Mouse (Mus musculus) stomach, embryonic 14.5 days (tissue): ENCODE results near the gene Anxa6. TPM values are rescaled to one million over a fixed set of nuclear protein-coding genes. Genes with fewer than 3 reads are reported as not detected.

Source experiments
- ATAC-seq: fragments of 200-750 bp; cut with Nextera tagmentation; 2 replicates; pipeline ENCODE4 v1.8.0; 2017; ENCODE audit warnings: low read depth, moderate TSS enrichment; ENCODE audit not compliant: insufficient number of reproducible peaks, insufficient read depth, low FRiP score
- H3K27ac ChIP-seq: fragments of 300-500 bp; sonication (generic); 2 replicates; pipeline ENCODE4 v1.5.1; 2014; ENCODE audit warnings: mild to moderate bottlenecking, low read length, moderate library complexity, mixed read lengths
- H3K27me3 ChIP-seq: fragments of 300-500 bp; sonication (generic); 2 replicates; pipeline ENCODE4 v1.6.1; 2014; ENCODE audit warnings: low read length, control low read depth, mixed read lengths; ENCODE audit not compliant: control insufficient read depth, insufficient read depth
- H3K36me3 ChIP-seq: fragments of 300-500 bp; sonication (generic); 2 replicates; pipeline ENCODE4 v1.6.1; 2014; ENCODE audit warnings: mild to moderate bottlenecking, control low read depth, low read length, moderate library complexity, mixed read lengths; ENCODE audit not compliant: control insufficient read depth, insufficient read depth
- H3K4me1 ChIP-seq: fragments of 300-500 bp; sonication (generic); 2 replicates; pipeline ENCODE4 v1.6.1; 2014; ENCODE audit warnings: low read length, control low read depth, mixed read lengths; ENCODE audit not compliant: control insufficient read depth, insufficient read depth
- H3K4me2 ChIP-seq: fragments of 300-500 bp; sonication (generic); replicated peaks from 2 replicates; pipeline ENCODE4 v1.6.1; 2014; ENCODE audit warnings: low read depth, low read length, control low read depth
- H3K4me3 ChIP-seq: fragments of 300-500 bp; sonication (generic); 2 replicates; pipeline ENCODE4 v1.5.1; 2014; ENCODE audit warnings: low read depth, low read length, control low read depth
- H3K9ac ChIP-seq: fragments of 300-500 bp; sonication (generic); replicated peaks from 2 replicates; pipeline ENCODE4 v1.6.1; 2014; ENCODE audit warnings: low read depth, mild to moderate bottlenecking, control low read depth, low read length, moderate library complexity, mixed read lengths
- H3K9me3 ChIP-seq: fragments of 300-500 bp; sonication (generic); 2 replicates; pipeline ENCODE4 v1.6.1; 2016; ENCODE audit warnings: low read depth, low read length, control low read depth; ENCODE audit not compliant: control insufficient read depth
- WGBS: fragments of 180-500 bp; shearing (Covaris S2); extraction: QIAGEN DNeasy Blood & Tissue Kit; methylation state at CpG from one replicate; pipeline ENCODE4 v1.1.7; 2014; 5-methylcytosine and 5-hydroxymethylcytosine counted together
- polyA plus RNA-seq: library from polyadenylated mRNA; unstranded; fragments of >200 nt; fragmentation: Nextera tagmentation; extraction: Ambion mirVana; gene quantifications from 2 replicates; pipeline ENCODE4 v1.2.1, GENCODE M21; 2014

The Anxa6 gene
- polyA plus RNA-seq, 1 experiment from 2014 or later, result 400 TPM

GRCm38 (mm10) chr11:55016758-55017157 lies 16.5 kb downstream of the Anxa6 start:
- no peaks in the 10 kb centered on the region for H3K27me3 ChIP-seq
- H3K36me3 ChIP-seq, result peaks cover 57% of the 10 kb centered on the region
- no peak overlapping the region for H3K4me3 ChIP-seq
- peaks cover 20% of the 10 kb centered on the region for H3K4me1 ChIP-seq
- H3K27ac ChIP-seq, result no peak overlapping the region
- no peak overlapping the region for H3K9ac ChIP-seq
- 90% methylated on average over 1 of the region's 1 CpGs for WGBS
- ATAC-seq, result no peak
- H3K4me2 ChIP-seq, result no peak overlapping the region
- no peaks in the 10 kb centered on the region for H3K9me3 ChIP-seq

GRCm38 (mm10) chr11:55015831-55016241 lies 17.4 kb downstream of the Anxa6 start:
- ATAC-seq, result no peak
- no peaks in the 10 kb centered on the region for H3K27me3 ChIP-seq
- peaks cover 14% of the 10 kb centered on the region for H3K4me1 ChIP-seq
- H3K9me3 ChIP-seq, result no peaks in the 10 kb centered on the region
- H3K9ac ChIP-seq, result no peak overlapping the region
- no peak overlapping the region for H3K4me3 ChIP-seq
- no peak overlapping the region for H3K4me2 ChIP-seq
- H3K27ac ChIP-seq, result no peak overlapping the region
- H3K36me3 ChIP-seq, result peaks cover 61% of the 10 kb centered on the region
- WGBS, result 70% methylated on average over 9 of the region's 9 CpGs

- H3K36me3 ChIP-seq, result peaks cover 61% of the 10 kb centered on the region
- H3K9ac ChIP-seq, result no peak overlapping the region
- ATAC-seq, result no peak
- peaks cover 13% of the 10 kb centered on the region for H3K4me1 ChIP-seq
- H3K27me3 ChIP-seq, result no peaks in the 10 kb centered on the region
- no peak overlapping the region for H3K4me3 ChIP-seq
- WGBS, result 81% methylated on average over 3 of the region's 3 CpGs
- no peak overlapping the region for H3K27ac ChIP-seq
- H3K9me3 ChIP-seq, result no peaks in the 10 kb centered on the region
- H3K4me2 ChIP-seq, result no peak overlapping the region
These were observed 18.0 kb downstream of the Anxa6 start for GRCm38 (mm10) chr11:55015264-55015663.

DNA sequence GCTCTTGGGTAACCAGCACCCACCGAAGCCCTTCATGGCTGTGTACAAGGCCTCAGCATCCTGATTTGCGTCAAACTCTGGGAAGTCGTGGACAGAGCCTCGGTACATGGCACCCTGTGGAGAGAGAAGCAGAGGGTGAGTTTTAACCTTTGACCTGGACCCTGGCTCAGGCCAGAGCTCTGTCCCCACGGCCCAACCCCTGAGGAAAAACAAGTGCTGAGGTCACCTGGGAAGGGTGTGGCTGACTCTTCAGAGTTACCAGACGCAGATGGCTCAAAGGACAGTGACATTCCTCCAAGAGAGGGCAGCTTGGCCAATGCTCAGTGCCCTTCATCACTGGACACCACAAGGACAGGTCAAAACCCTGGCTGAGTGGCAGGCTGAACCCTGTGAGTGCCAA lies 19.4 kb downstream of the Anxa6 start:
- Histone ChIP-seq H3K27me3 (no peaks in the 10 kb centered on the region), H3K36me3 (peaks cover 65% of the 10 kb centered on the region)
- no peak for ATAC-seq

DNA sequence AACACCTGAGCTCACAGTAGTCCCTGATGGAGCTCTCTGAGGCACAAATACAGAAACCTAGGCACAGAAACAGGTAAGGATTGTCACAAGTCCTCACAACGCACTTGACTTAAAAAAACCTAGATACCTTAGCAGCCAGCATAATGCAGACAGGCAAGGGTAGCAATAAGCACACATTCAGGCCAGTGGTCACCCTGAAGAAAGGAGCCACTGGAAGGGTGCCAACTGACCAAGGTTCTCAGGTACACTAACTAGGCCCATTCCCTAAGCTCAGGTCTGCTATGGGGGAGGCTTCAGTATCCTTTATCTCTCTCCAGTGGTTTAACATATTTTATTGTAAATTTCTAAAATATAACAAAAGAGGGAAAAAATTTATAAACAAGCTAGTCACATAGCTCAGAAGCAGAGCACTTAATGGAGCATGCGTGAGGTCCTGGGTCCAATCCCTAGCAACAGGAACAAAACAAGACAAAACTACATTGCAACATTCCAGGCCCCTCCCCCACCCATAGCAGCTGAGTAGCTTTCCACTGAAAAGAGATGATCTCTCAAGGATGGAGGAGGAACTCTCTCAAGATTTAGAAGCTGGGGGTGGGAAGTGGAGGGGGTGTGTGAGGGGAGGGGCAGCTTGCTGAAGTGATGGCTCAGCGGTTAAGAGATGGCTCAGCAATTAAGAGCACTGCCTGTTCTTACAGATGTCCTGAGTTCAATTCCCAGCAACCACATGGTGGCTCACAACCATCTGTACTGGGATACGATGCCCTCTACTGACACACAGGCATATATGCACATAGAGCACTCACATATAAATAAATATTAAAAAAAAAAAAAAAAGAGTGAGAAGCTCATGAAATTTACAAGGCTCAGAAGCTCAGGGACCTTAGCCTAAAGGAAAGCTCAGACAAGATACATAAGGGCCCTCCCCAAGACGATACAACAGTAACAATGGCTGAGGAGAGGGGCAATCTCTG lies 20.4 kb downstream of the Anxa6 start:
- no peak overlapping the region for H3K4me3 ChIP-seq
- peaks cover 65% of the 10 kb centered on the region for H3K36me3 ChIP-seq
- no peaks in the 10 kb centered on the region for H3K9me3 ChIP-seq
- no peaks in the 10 kb centered on the region for H3K27me3 ChIP-seq
- 76% methylated on average over 5 of the region's 5 CpGs for WGBS
- no peak overlapping the region for H3K27ac ChIP-seq
- no peak overlapping the region for H3K9ac ChIP-seq
- no peak for ATAC-seq
- 0 out of 2 replicates have a peak, but pooled peaks cover 2% of the 10 kb centered on the region for H3K4me1 ChIP-seq
- no peak overlapping the region for H3K4me2 ChIP-seq

More for the DNA sequence above, 19.4 kb downstream of the Anxa6 start:
- Histone ChIP-seq H3K9me3 (no peaks in the 10 kb centered on the region), H3K27ac (no peak overlapping the region), H3K9ac (no peak overlapping the region), H3K4me3 (no peak overlapping the region), H3K4me1 (peaks cover 8% of the 10 kb centered on the region), H3K4me2 (no peak overlapping the region)
- WGBS, result 77% methylated on average over 6 of the region's 6 CpGs

DNA sequence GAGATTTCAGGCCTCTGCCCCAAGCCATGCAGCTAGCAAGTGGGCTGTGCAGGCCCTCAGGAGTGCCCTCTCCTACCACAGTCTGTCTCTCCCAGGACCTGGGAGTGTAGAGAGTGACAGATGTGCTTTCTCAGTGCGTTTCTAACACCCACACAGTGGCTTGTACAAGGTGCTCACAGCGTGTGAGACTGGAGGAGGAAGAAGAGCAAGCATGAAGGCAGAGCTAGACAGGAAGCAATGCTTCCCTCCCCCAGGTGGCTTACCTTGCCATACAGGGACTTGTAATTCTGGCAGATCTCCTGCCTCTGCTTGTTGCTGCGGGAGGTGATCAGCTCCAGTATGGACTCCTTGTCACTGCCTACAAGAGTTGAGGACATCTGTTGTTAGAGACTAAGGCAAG lies 21.8 kb downstream of the Anxa6 start:
- Histone ChIP-seq H3K4me2 (no peak overlapping the region), H3K27me3 (no peaks in the 10 kb centered on the region), H3K4me1 (0 out of 2 replicates have a peak, but pooled peaks cover 2% of the 10 kb centered on the region), H3K36me3 (peaks cover 77% of the 10 kb centered on the region), H3K4me3 (no peak overlapping the region), H3K9ac (no peak overlapping the region), H3K27ac (no peak overlapping the region), H3K9me3 (no peaks in the 10 kb centered on the region)
- 85% methylated on average over 3 of the region's 3 CpGs for WGBS
- ATAC-seq, result no peak

DNA sequence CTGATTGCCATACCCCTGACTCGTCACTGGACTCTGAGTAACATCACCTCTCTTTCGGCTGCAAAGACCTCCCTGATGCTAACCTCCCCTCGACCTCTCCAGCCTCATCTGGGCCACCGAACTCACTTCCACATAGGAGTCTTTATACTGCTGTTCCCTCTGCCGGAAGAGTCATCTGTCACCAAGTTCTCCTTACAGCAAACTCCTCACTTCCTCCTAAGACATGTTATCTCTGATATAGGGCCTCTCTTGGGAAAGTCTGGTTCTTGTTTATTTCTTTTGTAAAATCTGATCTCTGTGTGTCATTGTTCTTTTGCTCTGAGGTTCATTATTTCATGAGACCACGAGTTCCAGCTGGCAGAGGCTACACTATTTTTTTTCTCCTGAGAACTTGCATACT lies 25.0 kb downstream of the Anxa6 start:
- Histone ChIP-seq H3K4me1 (no peaks in the 10 kb centered on the region), H3K9ac (no peak overlapping the region), H3K4me2 (no peak overlapping the region), H3K27me3 (no peaks in the 10 kb centered on the region), H3K36me3 (peaks cover 90% of the 10 kb centered on the region), H3K9me3 (no peaks in the 10 kb centered on the region), H3K4me3 (no peak overlapping the region), H3K27ac (no peak overlapping the region)
- 76% methylated on average over 6 of the region's 6 CpGs for WGBS
- ATAC-seq, result no peak

GRCm38 (mm10) chr11:55005684-55006083 lies 27.6 kb downstream of the Anxa6 start:
- H3K27ac ChIP-seq, result no peak overlapping the region
- H3K9me3 ChIP-seq, result no peaks in the 10 kb centered on the region; the same call in 1 of the 2 replicates
- H3K9ac ChIP-seq, result no peak overlapping the region
- H3K27me3 ChIP-seq, result no peaks in the 10 kb centered on the region
- peaks cover 87% of the 10 kb centered on the region for H3K36me3 ChIP-seq
- no peak overlapping the region for H3K4me2 ChIP-seq
- no peak for ATAC-seq
- H3K4me1 ChIP-seq, result no peaks in the 10 kb centered on the region
- whole genome bisulfite sequencing, result 84% methylated on average over 5 of the region's 5 CpGs
- no peak overlapping the region for H3K4me3 ChIP-seq
